Comparison of ENCODE assay signal across 8 mouse cellular contexts in the genomic region with DNA sequence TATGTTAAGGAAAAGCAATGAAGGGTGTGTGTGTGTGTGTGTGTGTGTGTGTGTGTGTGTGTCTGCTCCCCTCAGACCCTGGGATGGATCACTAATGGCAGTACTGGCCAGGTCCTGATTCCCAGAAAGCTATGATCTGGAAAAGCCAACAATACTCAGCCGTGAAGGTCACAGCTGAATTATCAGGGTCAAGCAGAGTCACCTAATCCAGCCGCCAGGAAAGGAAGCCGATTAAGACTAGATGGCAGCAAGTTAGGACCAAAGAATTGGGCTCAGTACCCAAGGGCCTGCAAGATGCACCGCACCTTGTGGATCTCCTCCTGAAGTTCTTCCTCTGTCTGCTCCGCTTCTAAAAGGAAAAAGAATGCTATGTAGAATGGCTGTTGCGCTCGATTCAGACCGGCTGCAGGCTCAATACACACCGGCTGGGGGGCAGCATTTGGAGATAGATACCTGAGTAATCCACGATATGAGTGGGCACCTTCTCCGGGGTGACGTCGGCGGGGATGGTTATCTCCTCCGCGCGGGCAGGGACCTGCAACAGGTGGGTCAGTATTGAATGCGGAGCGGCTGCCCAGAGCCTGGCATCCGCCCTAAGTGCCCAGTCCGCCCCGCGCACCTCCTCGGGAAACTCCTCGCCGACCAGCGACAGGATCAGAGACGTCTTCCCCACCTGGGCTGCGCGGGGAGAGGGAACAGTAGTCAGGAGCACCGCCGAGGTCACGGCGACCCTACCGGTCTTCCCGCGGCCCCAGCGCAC. TPM values are rescaled to one million over a fixed set of nuclear protein-coding genes. Genes with fewer than 3 reads are reported as not detected.
DNase-seq lines count a peak whose midpoint lies in the region; ATAC-seq and TF ChIP-seq lines count a peak whose summit lies in the region.

No protein-coding gene starts in this region.

- peak overlapping the region; percentile 87 for H3K4me2 ChIP-seq in embryonic facial prominence, embryonic 13.5 days
- peak overlapping the region; percentile 95 for H3K4me2 ChIP-seq in intestine, postnatal 0 days (replicated peaks; ENCODE audit: low read depth)
- H3K4me2 ChIP-seq in midbrain, embryonic 12.5 days (replicated peaks), result peak overlapping the region; percentile 89

- H3K9me3 ChIP-seq in embryonic facial prominence, embryonic 13.5 days, result no peaks in the 10 kb centered on the region
- no peaks in the 10 kb centered on the region for H3K9me3 ChIP-seq in intestine, postnatal 0 days (ENCODE audit: control insufficient read depth)
- no peaks in the 10 kb centered on the region for H3K9me3 ChIP-seq in midbrain, embryonic 12.5 days

- peaks cover 5% of the 10 kb centered on the region for H3K79me3 ChIP-seq in C2C12 (ENCODE audit: low read depth)

- 2% methylated on average over 38 of the region's 38 CpGs for WGBS in embryonic facial prominence, embryonic 13.5 days
- WGBS in intestine, postnatal 0 days, result 2% methylated on average over 37 of the region's 38 CpGs
- 3% methylated on average over 36 of the region's 38 CpGs for WGBS in midbrain, embryonic 12.5 days

- DNase-seq in gastrocnemius, adult 2 months, result no peak
- DNase-seq in gastrocnemius, postnatal 14 days, result no peak
- no peak for DNase-seq in frontal cortex, postnatal 10 days (ENCODE audit: low spot score in 2 of 2)
- DNase-seq in thymus, postnatal 25 days, result no peak

- peak overlapping the region; percentile 97 for H3K27ac ChIP-seq in gastrocnemius, adult 2 months
- peak overlapping the region; percentile 89 for H3K27ac ChIP-seq in embryonic facial prominence, embryonic 13.5 days
- H3K27ac ChIP-seq in intestine, postnatal 0 days (ENCODE audit: low read depth, low read length), result peak overlapping the region; percentile 92
- H3K27ac ChIP-seq in midbrain, embryonic 12.5 days (replicated peaks), result peak overlapping the region; percentile 60

- peak overlapping the region; percentile 91 for H3K9ac ChIP-seq in embryonic facial prominence, embryonic 13.5 days
- H3K9ac ChIP-seq in intestine, postnatal 0 days (ENCODE audit: low read depth, low read length), result peak overlapping the region; percentile 78
- peak overlapping the region; percentile 84 for H3K9ac ChIP-seq in midbrain, embryonic 12.5 days (replicated peaks)

- no peaks in the 10 kb centered on the region for H3K27me3 ChIP-seq in C2C12 (ENCODE audit: control insufficient read depth, insufficient read depth, insufficient read length)
- no peaks in the 10 kb centered on the region for H3K27me3 ChIP-seq in embryonic facial prominence, embryonic 13.5 days
- no peaks in the 10 kb centered on the region for H3K27me3 ChIP-seq in intestine, postnatal 0 days (replicated peaks; ENCODE audit: control insufficient read depth, insufficient read depth, low read length)
- no peaks in the 10 kb centered on the region for H3K27me3 ChIP-seq in midbrain, embryonic 12.5 days

- intact Hi-C loops in gastrocnemius, adult 2 months (cut with DNase I), result loop anchor here (2.0 kb wide), 1 partner anchor 17 kb away; the partner anchor contains the start of gene Wdr90
- intact Hi-C loops in gastrocnemius, postnatal 14 days (cut with DNase I; ENCODE audit: low total_unique reads), result no loop called here

- no peak for TF ChIP-seq CTCF in gastrocnemius, adult 2 months (IDR thresholded peaks at IDR 0.05)
- no peak for TF ChIP-seq CTCF in C2C12 (IDR thresholded peaks at IDR 0.05; ENCODE audit: control insufficient read depth, insufficient read depth, insufficient read length)
- no peak for TF ChIP-seq CTCF in intestine, postnatal 0 days (IDR thresholded peaks at IDR 0.05; ENCODE audit: low read depth)

- peak overlapping the region; percentile 99 for H3ac ChIP-seq in C2C12 (ENCODE audit: control insufficient read depth, insufficient read length, low read depth)

- H3K36me3 ChIP-seq in C2C12 (ENCODE audit: control insufficient read depth, insufficient read depth), result peaks cover 32% of the 10 kb centered on the region
- H3K36me3 ChIP-seq in embryonic facial prominence, embryonic 13.5 days, result peaks cover 77% of the 10 kb centered on the region
- H3K36me3 ChIP-seq in intestine, postnatal 0 days (ENCODE audit: control insufficient read depth, insufficient read depth), result peaks cover 34% of the 10 kb centered on the region
- H3K36me3 ChIP-seq in midbrain, embryonic 12.5 days, result peaks cover 59% of the 10 kb centered on the region

- H3K79me2 ChIP-seq in C2C12 (ENCODE audit: control insufficient read depth, insufficient read depth), result peaks cover 23% of the 10 kb centered on the region

- ATAC-seq in embryonic facial prominence, embryonic 13.5 days (ENCODE audit: insufficient number of reproducible peaks, insufficient read depth, low FRiP score, low TSS enrichment, low read depth), result 0 out of 2 replicates have a peak, but pooled peaks have one; percentile 1
- peak; percentile 19; the same call in 1 of the 2 replicates for ATAC-seq in intestine, postnatal 0 days
- ATAC-seq in midbrain, embryonic 12.5 days (ENCODE audit: low FRiP score, low read depth), result no peak; the same call in 1 of the 2 replicates

- peaks cover 16% of the 10 kb centered on the region for H3K4me1 ChIP-seq in embryonic facial prominence, embryonic 13.5 days
- H3K4me1 ChIP-seq in intestine, postnatal 0 days (replicated peaks; ENCODE audit: control insufficient read depth, insufficient read depth, low read length), result peaks cover 3% of the 10 kb centered on the region; the same call in 1 of the 2 replicates
- peaks cover 20% of the 10 kb centered on the region for H3K4me1 ChIP-seq in midbrain, embryonic 12.5 days

- H3K4me3 ChIP-seq in gastrocnemius, adult 2 months, result peak overlapping the region; percentile 98
- peak overlapping the region; percentile 72 for H3K4me3 ChIP-seq in C2C12 (ENCODE audit: insufficient read depth, poor library complexity, severe bottlenecking)
- peak overlapping the region; percentile 83 for H3K4me3 ChIP-seq in embryonic facial prominence, embryonic 13.5 days
- peak overlapping the region; percentile 79 for H3K4me3 ChIP-seq in intestine, postnatal 0 days (ENCODE audit: low read depth, low read length)
- peak overlapping the region; percentile 88 for H3K4me3 ChIP-seq in midbrain, embryonic 12.5 days

TF ChIP-seq in C2C12, 6 proteins besides CTCF, POLR2A, EP300 and RAD21:
- TF ChIP-seq FOSL1 (IDR thresholded peaks at IDR 0.05; ENCODE audit: insufficient read depth, low read length, poor library complexity, severe bottlenecking) (no peak), MYOD1 (IDR thresholded peaks at IDR 0.05; ENCODE audit: control insufficient read depth, insufficient read length, low read depth) (no peak), MYOG (IDR thresholded peaks at IDR 0.05; ENCODE audit: control insufficient read depth, extremely low read depth, insufficient read length) (no peak), USF1 (IDR thresholded peaks at IDR 0.05; ENCODE audit: low read depth) (no peak), CEBPB (IDR thresholded peaks at IDR 0.05; ENCODE audit: low read depth) (no peak), MAX (IDR thresholded peaks at IDR 0.05) (no peak)

RNA-seq across cellular contexts. Expression of gene Rhot2, which starts 0.8 kb away (rescaled TPM):
- total RNA-seq in gastrocnemius, adult 2 months (2021), result 10 to 100 TPM; 58.1 to 89.3 TPM
- 10 to 100 TPM; 38.0 to 47.1 TPM for total RNA-seq in gastrocnemius, postnatal 14 days (2021)
- polyA plus RNA-seq in C2C12 (2012; fragmentation: generic; extraction: Trizol), result 33.9 TPM
- 26.4 and 31.4 TPM in 2 replicates for polyA plus RNA-seq in embryonic facial prominence, embryonic 13.5 days (2015; fragmentation: Nextera tagmentation; extraction: Ambion mirVana)
- 18.1 and 20.4 TPM in 2 replicates for polyA plus RNA-seq in intestine, postnatal 0 days (2015; fragmentation: Nextera tagmentation; extraction: Ambion mirVana)
- 17.7 and 21.1 TPM in 2 replicates for polyA plus RNA-seq in midbrain, embryonic 12.5 days (2016; fragmentation: Nextera tagmentation; extraction: Ambion mirVana)

RNA-seq across cellular contexts. Expression of gene Gm20683, which starts 2.3 kb away (rescaled TPM):
- total RNA-seq in gastrocnemius, adult 2 months (2021), result 10 to 100 TPM; 13.0 to 15.9 TPM
- total RNA-seq in gastrocnemius, postnatal 14 days (2021), result 10 to 100 TPM in 1 of 2 experiments, 1 to 10 TPM in 1; 7.5 to 11.0 TPM
- 0.89 TPM for polyA plus RNA-seq in C2C12 (2012; fragmentation: generic; extraction: Trizol)
- polyA plus RNA-seq in embryonic facial prominence, embryonic 13.5 days (2015; fragmentation: Nextera tagmentation; extraction: Ambion mirVana), result 1.3 and 2.9 TPM in 2 replicates
- polyA plus RNA-seq in intestine, postnatal 0 days (2015; fragmentation: Nextera tagmentation; extraction: Ambion mirVana), result 0.54 and 0.90 TPM in 2 replicates
- 2.5 and 3.7 TPM in 2 replicates for polyA plus RNA-seq in midbrain, embryonic 12.5 days (2016; fragmentation: Nextera tagmentation; extraction: Ambion mirVana)

RNA-seq across cellular contexts. Expression of gene Rhbdl1, which starts 6.7 kb away (rescaled TPM):
- 10 to 100 TPM; 17.2 to 20.2 TPM for total RNA-seq in gastrocnemius, adult 2 months (2021)
- 10 to 100 TPM; 11.7 to 12.0 TPM for total RNA-seq in gastrocnemius, postnatal 14 days (2021)
- 0.40 TPM for polyA plus RNA-seq in C2C12 (2012; fragmentation: generic; extraction: Trizol)
- polyA plus RNA-seq in embryonic facial prominence, embryonic 13.5 days (2015; fragmentation: Nextera tagmentation; extraction: Ambion mirVana), result 1.4 and 2.7 TPM in 2 replicates
- polyA plus RNA-seq in intestine, postnatal 0 days (2015; fragmentation: Nextera tagmentation; extraction: Ambion mirVana), result 1.4 and 1.9 TPM in 2 replicates
- 5.8 and 6.0 TPM in 2 replicates for polyA plus RNA-seq in midbrain, embryonic 12.5 days (2016; fragmentation: Nextera tagmentation; extraction: Ambion mirVana)

RNA-seq across cellular contexts. Expression of gene Stub1, which starts 10.6 kb away (rescaled TPM):
- 10 to 100 TPM; 85.8 to 93.8 TPM for total RNA-seq in gastrocnemius, adult 2 months (2021)
- total RNA-seq in gastrocnemius, postnatal 14 days (2021), result 10 to 100 TPM; 80.2 to 81.3 TPM
- polyA plus RNA-seq in C2C12 (2012; fragmentation: generic; extraction: Trizol), result 246 TPM
- polyA plus RNA-seq in embryonic facial prominence, embryonic 13.5 days (2015; fragmentation: Nextera tagmentation; extraction: Ambion mirVana), result 319 and 353 TPM in 2 replicates
- polyA plus RNA-seq in intestine, postnatal 0 days (2015; fragmentation: Nextera tagmentation; extraction: Ambion mirVana), result 245 and 246 TPM in 2 replicates
- 277 and 283 TPM in 2 replicates for polyA plus RNA-seq in midbrain, embryonic 12.5 days (2016; fragmentation: Nextera tagmentation; extraction: Ambion mirVana)

RNA-seq across cellular contexts. Expression of gene Jmjd8, which starts 15.1 kb away (rescaled TPM):
- total RNA-seq in gastrocnemius, adult 2 months (2021), result 10 to 100 TPM; 11.5 to 13.0 TPM
- 10 to 100 TPM; 20.3 to 23.6 TPM for total RNA-seq in gastrocnemius, postnatal 14 days (2021)
- 10.8 TPM for polyA plus RNA-seq in C2C12 (2012; fragmentation: generic; extraction: Trizol)
- polyA plus RNA-seq in embryonic facial prominence, embryonic 13.5 days (2015; fragmentation: Nextera tagmentation; extraction: Ambion mirVana), result 48.3 and 52.8 TPM in 2 replicates
- polyA plus RNA-seq in intestine, postnatal 0 days (2015; fragmentation: Nextera tagmentation; extraction: Ambion mirVana), result 22.7 and 23.0 TPM in 2 replicates
- polyA plus RNA-seq in midbrain, embryonic 12.5 days (2016; fragmentation: Nextera tagmentation; extraction: Ambion mirVana), result 70.7 and 71.1 TPM in 2 replicates
